Mouse (Mus musculus): ENCODE data around the gene Eif2ak4. TPM values are rescaled to one million over a fixed set of nuclear protein-coding genes. Genes with fewer than 3 reads are reported as not detected.
A peak's percentile ranks its signal among the peaks of the same experiment; 100 is the strongest.

Eif2ak4 gene
- polyA plus RNA-seq (2015; fragmentation: Nextera tagmentation; extraction: Ambion mirVana), result 10.4 and 11.7 TPM in 2 replicates

- H3K27me3 ChIP-seq (replicated peaks), result no peaks in the 10 kb centered on the region
- H3K4me3 ChIP-seq (replicated peaks), result peak within 1 kb of the TSS; percentile 86
- H3K9ac ChIP-seq, result peak within 1 kb of the TSS; percentile 90
- peak; percentile 99 for ATAC-seq (ENCODE audit: insufficient read depth, low FRiP score, low read depth)
- peak within 1 kb of the TSS; percentile 93 for H3K27ac ChIP-seq
- H3K36me3 ChIP-seq, result no peaks in the 10 kb centered on the region
- under 1% methylated on average over 61 of the region's 61 CpGs for WGBS
- peak within 1 kb of the TSS; percentile 75 for H3K4me2 ChIP-seq
- H3K4me1 ChIP-seq, result peaks cover 7% of the 10 kb centered on the region; the same call in 1 of the 2 replicates
- H3K9me3 ChIP-seq, result no peaks in the 10 kb centered on the region
Observed at GRCm38 (mm10) chr2:118388341-118389335, at the start of gene Eif2ak4. TSS of gene Eif2ak4 (plus strand) at chr2:118388618.

DNA sequence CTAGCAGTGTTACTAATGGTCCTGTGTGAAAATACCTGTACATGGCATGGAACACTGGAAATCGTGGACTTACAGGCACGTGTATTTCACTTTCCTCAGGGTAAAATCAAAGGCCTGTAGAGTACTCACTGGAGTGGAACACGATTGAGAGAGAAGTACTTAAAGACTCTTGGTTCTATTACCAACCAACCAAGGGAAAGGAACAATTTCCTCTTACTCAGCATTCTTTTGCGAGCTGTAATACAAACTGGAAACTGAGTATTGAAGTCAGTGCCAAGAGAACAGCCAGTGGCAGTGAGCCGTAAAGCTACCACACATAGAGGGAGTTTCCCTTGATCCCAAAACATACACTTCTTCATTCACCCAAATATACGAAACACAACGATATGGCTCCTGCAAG, 47.1 kb upstream of the Eif2ak4 start:
- Histone ChIP-seq H3K27me3 (replicated peaks) (no peaks in the 10 kb centered on the region), H3K4me3 (replicated peaks) (no peak overlapping the region), H3K4me2 (no peak overlapping the region), H3K36me3 (no peaks in the 10 kb centered on the region), H3K9ac (no peak overlapping the region), H3K4me1 (no peaks in the 10 kb centered on the region), H3K27ac (no peak overlapping the region), H3K9me3 (no peaks in the 10 kb centered on the region)
- no peak for ATAC-seq (ENCODE audit: insufficient read depth, low FRiP score, low read depth)
- 79% methylated on average over 7 of the region's 7 CpGs for WGBS

- Histone ChIP-seq H3K4me1 (no peaks in the 10 kb centered on the region), H3K4me2 (no peak overlapping the region), H3K9ac (no peak overlapping the region), H3K4me3 (replicated peaks) (no peak overlapping the region), H3K36me3 (no peaks in the 10 kb centered on the region), H3K9me3 (no peaks in the 10 kb centered on the region), H3K27ac (no peak overlapping the region), H3K27me3 (replicated peaks) (no peaks in the 10 kb centered on the region)
- WGBS, result 50% methylated on average over 3 of the region's 3 CpGs
- peak; percentile 22; the same call in 1 of the 2 replicates for ATAC-seq (ENCODE audit: insufficient read depth, low FRiP score, low read depth)
Observed at GRCm38 (mm10) chr2:118343897-118344296, 44.5 kb upstream of the Eif2ak4 start.

DNA sequence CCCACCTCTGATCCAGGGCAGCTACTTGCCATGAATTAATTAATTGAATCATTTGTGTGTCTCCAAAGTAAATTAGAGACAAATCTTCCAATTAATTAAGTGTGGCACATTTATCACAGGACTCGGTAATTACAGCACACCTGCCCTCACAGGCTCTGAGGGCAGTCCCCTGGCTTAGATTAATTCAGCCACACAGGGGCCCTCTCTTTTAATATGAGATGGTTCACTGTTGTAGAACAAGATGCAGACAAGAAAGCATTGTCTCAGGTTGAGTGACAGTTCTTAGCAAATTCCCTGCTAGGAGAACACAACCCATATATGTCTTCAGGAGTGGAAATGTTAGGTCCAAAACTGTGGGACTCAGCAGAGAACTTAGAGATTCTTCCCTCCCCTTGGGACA, 42.9 kb upstream of the Eif2ak4 start:
- no peak for ATAC-seq (ENCODE audit: insufficient read depth, low FRiP score, low read depth)
- H3K4me1 ChIP-seq, result no peaks in the 10 kb centered on the region
- H3K36me3 ChIP-seq, result no peaks in the 10 kb centered on the region
- H3K27me3 ChIP-seq (replicated peaks), result no peaks in the 10 kb centered on the region
- WGBS, result 50% methylated on average over 1 of the region's 1 CpGs
- no peak overlapping the region for H3K4me3 ChIP-seq (replicated peaks)
- H3K9ac ChIP-seq, result no peak overlapping the region
- H3K4me2 ChIP-seq, result no peak overlapping the region
- H3K9me3 ChIP-seq, result no peaks in the 10 kb centered on the region
- H3K27ac ChIP-seq, result no peak overlapping the region

GRCm38 (mm10) chr2:118353498-118353897, 34.9 kb upstream of the Eif2ak4 start:
- 33% methylated on average over 4 of the region's 4 CpGs for WGBS
- no peak overlapping the region for H3K4me2 ChIP-seq
- no peak for ATAC-seq (ENCODE audit: insufficient read depth, low FRiP score, low read depth)

DNA sequence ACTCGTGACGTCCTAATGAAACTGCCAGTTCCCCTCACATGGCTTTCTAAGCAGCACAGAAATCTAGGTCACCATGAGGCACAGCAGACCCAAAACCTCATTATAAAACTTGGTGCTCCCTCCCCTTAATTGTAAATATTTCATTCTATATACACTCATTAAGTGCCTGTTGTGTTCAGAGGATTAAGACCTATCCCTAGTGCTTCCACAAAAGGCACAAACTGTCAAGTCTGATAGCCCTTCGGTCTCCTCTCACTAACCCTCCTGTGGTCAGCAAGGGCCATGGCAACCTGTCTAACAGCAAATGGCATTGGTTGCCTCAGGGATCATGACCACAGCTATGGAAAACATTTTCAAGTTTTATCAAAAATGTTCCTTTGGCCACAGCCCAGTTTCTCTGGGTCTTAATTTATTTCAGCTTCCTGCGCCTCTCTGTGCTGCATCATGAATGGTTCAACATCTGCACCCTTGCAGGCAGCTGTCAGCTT, 34.5 kb upstream of the Eif2ak4 start:
- Histone ChIP-seq H3K4me3 (replicated peaks) (no peak overlapping the region), H3K36me3 (no peaks in the 10 kb centered on the region), H3K4me1 (no peaks in the 10 kb centered on the region), H3K27ac (no peak overlapping the region), H3K9ac (no peak overlapping the region), H3K9me3 (no peaks in the 10 kb centered on the region), H3K4me2 (no peak overlapping the region), H3K27me3 (replicated peaks) (no peaks in the 10 kb centered on the region)
- WGBS, result 66% methylated on average over 4 of the region's 4 CpGs
- no peak for ATAC-seq (ENCODE audit: insufficient read depth, low FRiP score, low read depth)

More at GRCm38 (mm10) chr2:118353498-118353897, 34.9 kb upstream of the Eif2ak4 start:
- Histone ChIP-seq H3K4me1 (no peaks in the 10 kb centered on the region), H3K27ac (no peak overlapping the region), H3K36me3 (no peaks in the 10 kb centered on the region), H3K4me3 (replicated peaks) (no peak overlapping the region), H3K9me3 (no peaks in the 10 kb centered on the region), H3K9ac (no peak overlapping the region), H3K27me3 (replicated peaks) (no peaks in the 10 kb centered on the region)

DNA sequence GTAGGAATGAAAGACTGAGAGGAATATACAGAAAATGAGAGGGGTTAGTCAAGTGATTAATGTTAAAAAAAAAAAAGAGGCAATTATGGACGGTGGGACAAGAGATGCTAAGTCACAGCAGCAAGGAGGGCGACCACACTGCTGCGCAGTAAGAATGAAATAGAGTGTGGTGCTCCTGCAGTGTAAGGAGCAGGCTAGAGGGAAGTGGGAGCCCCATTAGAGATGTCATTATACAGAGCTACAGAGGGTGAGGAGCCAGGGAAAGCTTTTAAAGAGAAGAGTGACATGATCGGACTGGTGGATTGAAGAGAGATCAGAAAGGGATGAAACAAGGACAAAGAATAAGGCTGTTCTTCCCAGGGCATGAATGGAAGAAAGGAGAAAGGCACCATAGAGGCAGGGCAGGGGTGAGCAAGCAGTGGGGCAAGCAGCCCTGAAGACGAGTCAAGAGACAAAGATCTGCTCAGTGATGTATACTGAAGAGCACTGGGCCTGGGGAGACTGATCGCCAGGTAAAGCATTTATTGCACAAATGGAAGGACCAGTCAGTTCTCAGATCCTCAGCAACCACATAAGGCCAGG, 33.2 kb upstream of the Eif2ak4 start:
- no peaks in the 10 kb centered on the region for H3K9me3 ChIP-seq
- no peak overlapping the region for H3K9ac ChIP-seq
- ATAC-seq (ENCODE audit: insufficient read depth, low FRiP score, low read depth), result no peak
- H3K27me3 ChIP-seq (replicated peaks), result no peaks in the 10 kb centered on the region
- WGBS, result 78% methylated on average over 6 of the region's 6 CpGs
- no peak overlapping the region for H3K27ac ChIP-seq
- no peaks in the 10 kb centered on the region for H3K4me1 ChIP-seq
- H3K4me3 ChIP-seq (replicated peaks), result no peak overlapping the region
- H3K4me2 ChIP-seq, result no peak overlapping the region
- H3K36me3 ChIP-seq, result no peaks in the 10 kb centered on the region

GRCm38 (mm10) chr2:118371841-118372240, 16.6 kb upstream of the Eif2ak4 start:
- Histone ChIP-seq H3K9me3 (no peaks in the 10 kb centered on the region), H3K4me3 (replicated peaks) (no peak overlapping the region), H3K27me3 (replicated peaks) (peaks cover 11% of the 10 kb centered on the region; the same call in 1 of the 2 replicates), H3K27ac (no peak overlapping the region), H3K9ac (no peak overlapping the region), H3K36me3 (no peaks in the 10 kb centered on the region), H3K4me2 (no peak overlapping the region), H3K4me1 (peaks cover 17% of the 10 kb centered on the region)
- ATAC-seq (ENCODE audit: insufficient read depth, low FRiP score, low read depth), result no peak
- 37% methylated on average over 1 of the region's 1 CpGs for WGBS

GRCm38 (mm10) chr2:118372561-118372900, 15.9 kb upstream of the Eif2ak4 start:
- Histone ChIP-seq H3K4me2 (peak overlapping the region; percentile 95), H3K27ac (no peak overlapping the region), H3K4me3 (replicated peaks) (peak overlapping the region; percentile 45), H3K36me3 (no peaks in the 10 kb centered on the region), H3K4me1 (peaks cover 17% of the 10 kb centered on the region), H3K27me3 (replicated peaks) (peaks cover 11% of the 10 kb centered on the region; the same call in 1 of the 2 replicates), H3K9me3 (no peaks in the 10 kb centered on the region), H3K9ac (no peak overlapping the region)
- ATAC-seq (ENCODE audit: insufficient read depth, low FRiP score, low read depth), result no peak
- WGBS, result 6% methylated on average over 11 of the region's 11 CpGs

DNA sequence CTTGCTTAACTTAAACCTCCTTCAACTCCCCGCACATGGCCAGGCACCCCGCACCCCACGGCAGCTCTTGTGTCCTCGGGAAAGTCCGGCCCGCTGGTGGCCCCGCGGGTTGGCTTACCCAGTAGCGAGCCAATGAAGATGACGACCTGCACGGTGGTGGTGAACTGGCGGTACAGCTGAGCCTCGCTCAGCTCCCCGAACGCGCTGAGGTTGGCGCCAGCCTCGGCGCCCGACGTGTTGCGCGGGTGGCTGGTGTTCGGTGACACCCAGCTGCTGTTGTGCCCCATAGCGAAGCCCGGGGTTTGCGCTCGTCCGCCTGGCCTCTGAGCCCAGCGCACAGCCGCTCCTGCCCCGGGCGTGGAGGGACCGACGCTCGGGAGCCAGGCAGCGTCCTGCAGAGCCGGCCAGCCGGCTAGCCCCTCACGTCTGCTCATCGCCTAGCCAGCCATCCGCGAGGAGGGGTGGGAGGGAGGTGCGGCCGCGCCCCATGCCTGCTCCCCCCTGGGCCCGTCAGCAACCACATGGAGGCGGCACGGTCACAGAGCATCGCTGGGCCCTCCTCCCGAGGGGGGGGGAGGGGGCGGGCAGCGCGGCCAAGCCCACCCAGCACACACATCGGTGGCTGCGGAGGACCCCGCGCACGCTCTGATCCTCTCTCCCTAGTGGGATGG, 15.4 kb upstream of the Eif2ak4 start, which contains the start of gene Gpr176:
TSS of gene Gpr176 (minus strand) at position 519 of the 671 bp plus-strand sequence.
- peaks cover 11% of the 10 kb centered on the region; the same call in 1 of the 2 replicates for H3K27me3 ChIP-seq (replicated peaks)
- peaks cover 17% of the 10 kb centered on the region for H3K4me1 ChIP-seq
- H3K4me2 ChIP-seq, result peak within 1 kb of the TSS; percentile 95
- no peaks in the 10 kb centered on the region for H3K36me3 ChIP-seq
- peak; percentile 70 for ATAC-seq (ENCODE audit: insufficient read depth, low FRiP score, low read depth)
- no peaks in the 10 kb centered on the region for H3K9me3 ChIP-seq
- peak within 1 kb of the TSS; percentile 27 for H3K9ac ChIP-seq
- H3K4me3 ChIP-seq (replicated peaks), result peak within 1 kb of the TSS; percentile 45
- 1% methylated on average over 57 of the region's 59 CpGs for WGBS
- H3K27ac ChIP-seq, result no peak within 1 kb of the TSS

- Histone ChIP-seq H3K4me3 (replicated peaks) (peak overlapping the region; percentile 45), H3K36me3 (no peaks in the 10 kb centered on the region), H3K4me2 (peak overlapping the region; percentile 95), H3K27me3 (replicated peaks) (peaks cover 11% of the 10 kb centered on the region; the same call in 1 of the 2 replicates), H3K9me3 (no peaks in the 10 kb centered on the region), H3K27ac (no peak overlapping the region), H3K9ac (peak overlapping the region; percentile 27), H3K4me1 (peaks cover 17% of the 10 kb centered on the region)
- whole genome bisulfite sequencing, result 3% methylated on average over 43 of the region's 43 CpGs
- peak; percentile 91 for ATAC-seq (ENCODE audit: insufficient read depth, low FRiP score, low read depth)
Observed at GRCm38 (mm10) chr2:118373572-118374279, 14.7 kb upstream of the Eif2ak4 start.

Data from stomach, embryonic 15.5 days (tissue).